Mouse (Mus musculus) hindbrain, embryonic 12.5 days (tissue): ENCODE data around the gene Snx33. TPM values are rescaled to one million over a fixed set of nuclear protein-coding genes. Genes with fewer than 3 reads are reported as not detected.

Experiments
- ATAC-seq: fragments of 200-750 bp; cut with Nextera tagmentation; 2 replicates; pipeline ENCODE4 v1.8.0; 2017; ENCODE audit warnings: moderate TSS enrichment; ENCODE audit not compliant: low FRiP score
- H3K27ac ChIP-seq: fragments of 300-500 bp; sonication (generic); 2 replicates; pipeline ENCODE4 v1.5.1; 2016; ENCODE audit warnings: mild to moderate bottlenecking
- H3K27me3 ChIP-seq: fragments of 300-500 bp; sonication (generic); 2 replicates; pipeline ENCODE4 v1.6.1; 2016; ENCODE audit warnings: mild to moderate bottlenecking
- H3K36me3 ChIP-seq: fragments of 300-500 bp; sonication (generic); 2 replicates; pipeline ENCODE4 v1.6.1; 2016; ENCODE audit warnings: mild to moderate bottlenecking
- H3K4me1 ChIP-seq: fragments of 300-500 bp; sonication (generic); 2 replicates; pipeline ENCODE4 v1.6.1; 2016
- H3K4me2 ChIP-seq: fragments of 300-500 bp; sonication (generic); replicated peaks from 2 replicates; pipeline ENCODE4 v1.6.1; 2016; ENCODE audit warnings: mild to moderate bottlenecking
- H3K4me3 ChIP-seq: fragments of 300-500 bp; sonication (generic); 2 replicates; pipeline ENCODE4 v1.5.1; 2016; ENCODE audit warnings: mild to moderate bottlenecking
- H3K9ac ChIP-seq: fragments of 300-500 bp; sonication (generic); 2 replicates; pipeline ENCODE4 v1.6.1; 2016; ENCODE audit warnings: mild to moderate bottlenecking, moderate library complexity
- H3K9me3 ChIP-seq: fragments of 300-500 bp; sonication (generic); replicated peaks from 2 replicates; pipeline ENCODE4 v1.6.1; 2016; ENCODE audit warnings: mild to moderate bottlenecking
- WGBS: fragments of 180-500 bp; shearing (Covaris S2); methylation state at CpG from one replicate; pipeline ENCODE4 v1.1.7; 2016; 5-methylcytosine and 5-hydroxymethylcytosine counted together
- polyA plus RNA-seq: library from polyadenylated mRNA; unstranded; fragments of >200 nt; fragmentation: Nextera tagmentation; extraction: Ambion mirVana; gene quantifications from 2 replicates; pipeline ENCODE4 v1.2.1, GENCODE M21; 2016

The Snx33 gene
- polyA plus RNA-seq, 1 experiment from 2014 or later: 7.3 TPM

DNA sequence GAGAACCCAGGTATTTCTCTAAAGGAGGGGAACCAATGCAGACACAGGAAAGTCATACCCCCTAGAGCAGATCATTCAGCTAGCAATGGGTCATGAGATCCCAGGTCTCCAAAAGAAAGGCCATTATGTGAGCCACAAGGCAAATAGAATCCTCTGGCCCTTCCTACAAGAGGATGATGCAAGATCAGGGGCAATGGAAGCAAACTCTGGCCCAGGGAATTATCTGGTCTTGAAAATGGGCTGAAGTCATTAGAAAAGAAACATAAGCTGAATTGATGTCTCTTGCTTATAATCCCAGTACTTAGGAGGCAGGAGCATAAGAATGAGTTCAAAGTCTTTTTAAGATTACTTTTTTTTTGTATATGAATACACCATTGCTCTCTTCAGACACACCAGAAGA, 28.1 kb downstream of the Snx33 start:
- Histone ChIP-seq H3K9me3 (no peaks in the 10 kb centered on the region), H3K4me3 (no peak overlapping the region), H3K27ac (no peak overlapping the region), H3K36me3 (no peaks in the 10 kb centered on the region), H3K4me2 (no peak overlapping the region), H3K9ac (no peak overlapping the region), H3K4me1 (peaks cover 6% of the 10 kb centered on the region), H3K27me3 (no peaks in the 10 kb centered on the region)
- no peak for ATAC-seq

DNA sequence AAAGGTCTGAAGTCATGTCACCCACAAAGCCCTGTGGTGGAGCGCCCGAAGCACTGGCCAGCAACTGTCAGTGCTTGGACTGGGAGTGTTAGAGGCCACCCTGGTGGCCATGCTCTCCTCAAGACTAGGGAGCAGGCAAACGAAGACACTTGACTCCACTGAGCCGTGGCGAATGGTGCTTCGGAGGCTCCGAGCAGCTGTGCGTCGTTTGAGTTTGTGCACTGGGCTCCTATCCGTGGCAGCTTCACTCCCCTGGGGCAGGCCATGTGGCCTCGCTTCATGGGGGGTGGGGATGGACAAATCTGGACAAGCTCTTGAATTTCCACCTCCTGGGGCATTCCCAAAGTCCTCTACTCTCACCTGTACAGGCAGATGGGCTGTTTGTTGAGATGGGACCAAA, 28.8 kb downstream of the Snx33 start:
- Histone ChIP-seq H3K4me1 (peaks cover 6% of the 10 kb centered on the region), H3K4me3 (no peak overlapping the region), H3K36me3 (no peaks in the 10 kb centered on the region), H3K9ac (no peak overlapping the region), H3K27me3 (no peaks in the 10 kb centered on the region), H3K4me2 (no peak overlapping the region), H3K27ac (no peak overlapping the region), H3K9me3 (no peaks in the 10 kb centered on the region)
- no peak for ATAC-seq
- WGBS: 70% methylated on average over 11 of the region's 11 CpGs

DNA sequence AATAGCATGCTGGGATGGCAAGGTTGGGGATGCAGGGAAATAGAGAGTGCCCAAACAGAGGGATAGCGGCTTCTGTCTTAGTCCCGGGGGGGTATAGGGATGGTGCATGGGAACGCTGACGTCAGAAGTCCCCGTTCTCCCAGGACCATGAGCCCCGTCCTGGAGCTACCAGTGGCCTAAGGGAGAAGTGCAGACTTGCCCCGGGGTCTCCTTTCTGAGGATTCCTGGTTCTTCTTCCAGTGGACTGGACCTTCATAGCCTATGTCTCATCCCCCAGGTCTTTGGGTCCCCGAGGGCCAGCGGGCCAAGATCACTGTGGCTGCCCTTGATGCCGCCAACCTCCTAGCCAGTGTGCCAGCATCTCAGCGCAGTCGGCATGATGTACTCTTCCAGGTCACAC, 31.4 kb downstream of the Snx33 start:
- Histone ChIP-seq H3K27me3 (peaks cover 10% of the 10 kb centered on the region), H3K9ac (no peak overlapping the region), H3K4me3 (no peak overlapping the region), H3K4me1 (peaks cover 17% of the 10 kb centered on the region), H3K9me3 (no peaks in the 10 kb centered on the region), H3K36me3 (no peaks in the 10 kb centered on the region), H3K27ac (no peak overlapping the region), H3K4me2 (no peak overlapping the region)
- WGBS: 91% methylated on average over 12 of the region's 12 CpGs
- no peak for ATAC-seq

DNA sequence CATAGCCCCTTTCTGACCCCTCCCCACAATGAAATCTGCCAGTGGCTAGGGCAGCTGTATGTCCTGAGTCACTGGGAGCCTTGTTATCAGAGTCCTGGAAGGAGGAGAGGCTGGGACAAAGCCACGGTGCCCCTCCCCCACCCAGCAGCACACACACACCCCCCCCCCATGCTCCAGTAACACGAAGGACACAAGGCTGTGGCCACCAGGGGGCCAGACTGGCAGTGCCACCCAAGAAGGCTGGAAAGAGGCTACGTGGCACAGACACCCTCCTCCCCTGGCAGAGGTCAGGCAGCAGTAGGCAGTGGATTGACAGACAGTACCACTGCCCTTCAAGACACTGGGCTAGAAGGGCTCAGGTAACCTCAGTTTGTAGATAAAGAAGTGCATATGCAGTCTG, 34.2 kb downstream of the Snx33 start:
- H3K27me3 ChIP-seq: peaks cover 10% of the 10 kb centered on the region
- ATAC-seq: no peak
- H3K36me3 ChIP-seq: no peaks in the 10 kb centered on the region
- no peak overlapping the region for H3K27ac ChIP-seq
- H3K4me3 ChIP-seq: no peak overlapping the region
- H3K4me1 ChIP-seq: peaks cover 19% of the 10 kb centered on the region
- no peak overlapping the region for H3K4me2 ChIP-seq
- no peaks in the 10 kb centered on the region for H3K9me3 ChIP-seq
- WGBS: 14% methylated on average over 3 of the region's 3 CpGs
- 0 out of 2 replicates have a peak overlapping the region, but pooled peaks have one; percentile 13 for H3K9ac ChIP-seq

DNA sequence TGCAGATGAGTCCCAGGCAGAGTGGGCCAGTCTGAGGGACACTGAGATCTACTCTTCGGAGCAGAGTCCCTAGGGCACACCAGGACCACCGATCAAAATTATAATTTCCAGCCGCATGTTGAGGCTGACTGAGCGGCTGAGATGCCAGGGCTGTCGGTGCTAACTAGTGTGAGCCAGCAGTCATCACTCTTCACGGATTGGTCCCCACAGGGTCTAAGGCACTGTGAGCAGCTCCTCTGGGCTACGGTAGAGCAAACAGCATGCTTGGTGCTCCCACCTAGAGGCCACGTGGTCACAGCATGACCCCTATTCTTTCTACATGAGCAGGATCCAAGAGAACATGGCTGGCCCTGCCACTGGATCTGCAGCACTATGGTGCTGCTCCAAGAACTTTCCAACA, 34.9 kb downstream of the Snx33 start:
- WGBS: 48% methylated on average over 8 of the region's 8 CpGs

DNA sequence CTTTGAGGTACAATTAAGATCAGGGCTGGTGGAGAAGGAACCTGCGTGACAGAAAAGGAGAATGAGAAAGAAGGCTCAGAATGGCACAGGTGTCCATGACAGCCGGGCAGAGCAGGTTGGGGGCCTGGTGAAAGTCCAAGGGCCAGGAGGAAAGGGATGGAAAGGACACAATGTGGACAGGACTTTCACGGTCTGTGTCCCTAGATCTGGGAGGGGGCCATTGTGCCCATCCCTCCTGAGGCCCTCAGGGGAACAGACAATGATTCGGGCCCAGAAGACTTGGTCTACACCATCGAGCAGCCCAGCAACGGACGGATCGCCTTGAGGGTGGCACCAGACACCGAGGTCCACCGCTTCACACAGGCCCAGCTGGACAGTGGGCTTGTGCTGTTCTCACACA, 36.1 kb downstream of the Snx33 start:
- Histone ChIP-seq H3K4me2 (no peak overlapping the region), H3K4me3 (no peak overlapping the region), H3K27me3 (peaks cover 12% of the 10 kb centered on the region), H3K36me3 (no peaks in the 10 kb centered on the region), H3K27ac (no peak overlapping the region), H3K9ac (peak overlapping the region; percentile 24; the same call in 1 of the 2 replicates), H3K4me1 (peaks cover 19% of the 10 kb centered on the region), H3K9me3 (no peaks in the 10 kb centered on the region)
- ATAC-seq: no peak
- 87% methylated on average over 10 of the region's 10 CpGs for WGBS

More for the DNA sequence above, 34.9 kb downstream of the Snx33 start:
- Histone ChIP-seq H3K36me3 (no peaks in the 10 kb centered on the region), H3K9ac (0 out of 2 replicates have a peak overlapping the region, but pooled peaks have one; percentile 0), H3K4me3 (no peak overlapping the region), H3K4me1 (peaks cover 19% of the 10 kb centered on the region), H3K4me2 (no peak overlapping the region), H3K9me3 (no peaks in the 10 kb centered on the region), H3K27me3 (peaks cover 10% of the 10 kb centered on the region), H3K27ac (no peak overlapping the region)
- ATAC-seq: no peak

DNA sequence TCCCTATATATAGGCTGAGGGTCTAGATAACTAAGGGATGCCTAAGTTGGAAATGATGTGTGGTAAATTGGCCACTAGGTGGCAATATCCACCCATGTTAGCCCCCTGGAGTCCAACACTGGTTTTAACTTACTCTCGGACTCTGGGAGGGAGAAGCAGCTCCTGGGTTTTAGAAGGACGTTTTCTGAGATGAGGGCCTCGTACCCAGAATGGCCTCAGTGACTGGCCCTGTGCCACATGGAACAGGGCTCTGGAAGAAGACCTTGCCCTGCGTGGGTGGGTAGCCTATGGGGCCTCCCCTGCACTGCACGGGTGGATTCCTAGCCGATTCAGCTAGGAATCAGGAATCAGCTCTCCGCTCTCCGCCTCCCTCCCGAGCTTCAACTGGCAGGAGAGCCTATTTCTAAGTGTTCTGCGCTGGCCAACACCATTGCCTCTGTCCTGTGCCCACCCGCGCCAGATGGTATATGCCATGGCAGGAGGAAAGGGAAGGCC, 36.6 kb downstream of the Snx33 start:
- Histone ChIP-seq H3K27me3 (peaks cover 12% of the 10 kb centered on the region), H3K36me3 (no peaks in the 10 kb centered on the region), H3K9ac (peak overlapping the region; percentile 24; the same call in 1 of the 2 replicates), H3K4me2 (peak overlapping the region; percentile 38), H3K4me3 (no peak overlapping the region), H3K9me3 (no peaks in the 10 kb centered on the region), H3K4me1 (peaks cover 19% of the 10 kb centered on the region), H3K27ac (no peak overlapping the region)
- WGBS: 31% methylated on average over 12 of the region's 12 CpGs
- ATAC-seq: peak; percentile 64

DNA sequence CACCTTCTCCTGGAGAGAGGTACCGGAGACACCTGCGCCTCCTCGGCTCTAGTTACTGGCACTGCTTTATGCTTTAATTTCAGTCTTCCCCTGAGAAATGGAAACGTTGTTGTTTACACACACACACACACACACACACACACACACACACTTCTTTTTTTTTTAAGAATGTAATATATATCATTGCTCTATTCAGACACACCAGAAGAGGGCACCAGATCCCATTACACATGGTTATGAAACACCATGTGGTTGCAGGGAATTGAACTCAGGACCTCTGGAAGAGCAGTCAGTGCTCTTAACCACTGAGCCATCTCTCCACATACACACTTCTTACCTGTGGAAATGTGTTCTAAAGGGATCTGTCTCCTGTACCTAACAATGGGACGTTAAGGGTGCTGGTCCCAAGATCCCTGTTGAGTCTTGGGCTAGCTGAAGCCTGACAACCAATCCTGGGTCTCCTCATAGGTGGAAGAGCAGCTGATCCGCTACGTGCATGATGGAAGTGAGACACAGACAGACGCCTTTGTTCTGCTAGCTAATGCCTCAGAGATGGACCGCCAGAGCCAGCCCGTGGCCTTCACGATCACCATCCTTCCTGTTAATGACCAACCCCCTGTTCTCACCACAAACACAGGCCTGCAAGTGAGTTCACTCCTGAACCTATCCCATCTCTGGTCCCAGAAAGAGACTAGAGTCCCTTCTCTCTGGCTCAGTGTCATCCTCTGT, 37.5 kb downstream of the Snx33 start:
- peaks cover 19% of the 10 kb centered on the region for H3K4me1 ChIP-seq
- H3K9ac ChIP-seq: no peak overlapping the region
- no peaks in the 10 kb centered on the region for H3K9me3 ChIP-seq
- no peaks in the 10 kb centered on the region for H3K36me3 ChIP-seq
- no peak for ATAC-seq
- H3K27ac ChIP-seq: no peak overlapping the region
- no peak overlapping the region for H3K4me3 ChIP-seq
- H3K4me2 ChIP-seq: no peak overlapping the region
- WGBS: 70% methylated on average over 11 of the region's 11 CpGs
- peaks cover 12% of the 10 kb centered on the region for H3K27me3 ChIP-seq

DNA sequence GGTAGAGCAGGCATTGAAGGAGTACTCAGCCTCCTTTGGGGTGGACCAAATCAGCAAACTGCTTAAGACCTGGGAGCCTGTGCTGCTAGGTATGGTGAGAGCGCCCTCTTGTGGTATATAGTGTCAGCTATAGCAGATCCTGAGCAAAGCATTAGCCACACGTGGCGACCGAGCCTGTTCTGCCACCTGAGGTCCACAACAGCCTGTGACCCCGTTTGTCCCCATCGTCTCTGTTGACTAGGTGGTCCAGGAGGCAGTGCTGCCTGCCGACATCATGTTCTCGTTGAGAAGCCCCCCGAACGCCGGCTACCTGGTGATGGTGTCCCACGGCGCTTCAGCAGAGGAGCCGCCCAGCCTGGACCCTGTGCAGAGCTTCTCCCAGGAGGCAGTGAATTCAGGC, 38.4 kb downstream of the Snx33 start:
- Histone ChIP-seq H3K27ac (no peak overlapping the region), H3K27me3 (peaks cover 12% of the 10 kb centered on the region), H3K4me3 (no peak overlapping the region; the same call in 1 of the 2 replicates), H3K4me2 (peak overlapping the region; percentile 46), H3K9me3 (no peaks in the 10 kb centered on the region), H3K36me3 (no peaks in the 10 kb centered on the region), H3K9ac (peak overlapping the region; percentile 29; the same call in 1 of the 2 replicates), H3K4me1 (peaks cover 19% of the 10 kb centered on the region)
- WGBS: 6% methylated on average over 14 of the region's 14 CpGs
- peak; percentile 62 for ATAC-seq

DNA sequence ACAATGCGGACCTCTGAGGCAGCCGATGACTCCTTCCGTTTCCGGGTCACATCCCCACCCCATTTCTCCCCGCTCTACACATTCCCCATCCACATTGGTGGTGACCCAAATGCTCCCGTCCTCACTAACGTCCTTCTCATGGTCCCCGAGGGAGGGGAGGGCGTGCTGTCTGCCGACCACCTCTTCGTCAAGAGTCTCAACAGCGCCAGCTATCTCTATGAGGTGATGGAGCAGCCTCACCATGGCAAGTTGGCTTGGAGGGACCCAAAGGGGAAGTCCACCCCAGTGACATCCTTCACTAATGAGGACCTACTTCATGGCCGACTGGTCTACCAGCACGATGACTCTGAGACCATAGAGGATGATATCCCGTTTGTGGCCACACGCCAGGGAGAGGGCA, 40.6 kb downstream of the Snx33 start:
- Histone ChIP-seq H3K9ac (no peak overlapping the region), H3K36me3 (no peaks in the 10 kb centered on the region), H3K4me3 (no peak overlapping the region), H3K9me3 (no peaks in the 10 kb centered on the region), H3K27me3 (peaks cover 9% of the 10 kb centered on the region), H3K27ac (no peak overlapping the region), H3K4me1 (peaks cover 12% of the 10 kb centered on the region; the same call in 1 of the 2 replicates), H3K4me2 (no peak overlapping the region)
- no peak for ATAC-seq
- 92% methylated on average over 16 of the region's 16 CpGs for WGBS

DNA sequence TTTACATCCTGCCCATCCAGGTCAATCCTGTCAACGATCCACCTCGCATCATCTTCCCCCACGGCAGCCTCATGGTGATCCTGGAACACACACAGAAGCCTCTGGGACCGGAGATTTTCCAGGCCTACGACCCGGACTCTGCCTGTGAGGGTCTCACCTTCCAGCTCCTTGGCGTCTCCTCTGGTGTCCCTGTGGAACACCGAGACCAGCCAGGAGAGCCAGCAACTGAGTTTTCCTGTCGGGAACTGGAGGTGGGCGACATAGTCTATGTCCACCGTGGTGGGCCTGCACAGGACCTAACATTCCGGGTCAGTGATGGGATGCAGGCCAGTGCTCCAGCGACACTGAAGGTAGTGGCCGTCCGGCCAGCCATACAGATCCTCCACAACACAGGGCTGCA, 41.6 kb downstream of the Snx33 start:
- no peak overlapping the region for H3K27ac ChIP-seq
- peaks cover 18% of the 10 kb centered on the region; the same call in 1 of the 2 replicates for H3K4me1 ChIP-seq
- H3K36me3 ChIP-seq: no peaks in the 10 kb centered on the region
- no peak overlapping the region for H3K4me2 ChIP-seq
- no peak for ATAC-seq
- H3K9ac ChIP-seq: no peak overlapping the region
- H3K4me3 ChIP-seq: no peak overlapping the region
- 87% methylated on average over 15 of the region's 15 CpGs for WGBS
- no peaks in the 10 kb centered on the region for H3K9me3 ChIP-seq
- peaks cover 3% of the 10 kb centered on the region; the same call in 1 of the 2 replicates for H3K27me3 ChIP-seq

DNA sequence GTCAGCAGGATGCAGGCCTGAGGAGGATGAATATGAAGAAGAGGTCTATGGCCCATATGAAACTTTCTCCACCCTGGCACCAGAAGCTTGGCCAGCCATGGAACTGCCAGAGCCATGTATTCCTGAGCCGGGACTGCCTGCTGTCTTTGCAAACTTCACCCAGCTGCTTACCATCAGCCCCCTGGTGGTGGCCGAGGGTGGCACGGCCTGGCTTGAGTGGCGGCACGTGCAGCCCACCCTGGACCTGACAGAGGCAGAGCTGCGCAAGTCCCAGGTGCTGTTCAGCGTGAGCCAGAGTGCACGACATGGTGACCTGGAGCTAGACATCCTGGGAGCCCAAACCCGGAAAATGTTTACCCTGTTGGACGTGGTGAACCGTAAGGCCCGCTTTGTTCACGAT, 42.1 kb downstream of the Snx33 start:
- H3K27ac ChIP-seq: no peak overlapping the region
- ATAC-seq: no peak
- peaks cover 3% of the 10 kb centered on the region; the same call in 1 of the 2 replicates for H3K27me3 ChIP-seq
- H3K4me3 ChIP-seq: no peak overlapping the region
- no peaks in the 10 kb centered on the region for H3K36me3 ChIP-seq
- H3K4me2 ChIP-seq: no peak overlapping the region
- no peak overlapping the region for H3K9ac ChIP-seq
- peaks cover 18% of the 10 kb centered on the region; the same call in 1 of the 2 replicates for H3K4me1 ChIP-seq
- 59% methylated on average over 13 of the region's 13 CpGs for WGBS
- H3K9me3 ChIP-seq: no peaks in the 10 kb centered on the region

DNA sequence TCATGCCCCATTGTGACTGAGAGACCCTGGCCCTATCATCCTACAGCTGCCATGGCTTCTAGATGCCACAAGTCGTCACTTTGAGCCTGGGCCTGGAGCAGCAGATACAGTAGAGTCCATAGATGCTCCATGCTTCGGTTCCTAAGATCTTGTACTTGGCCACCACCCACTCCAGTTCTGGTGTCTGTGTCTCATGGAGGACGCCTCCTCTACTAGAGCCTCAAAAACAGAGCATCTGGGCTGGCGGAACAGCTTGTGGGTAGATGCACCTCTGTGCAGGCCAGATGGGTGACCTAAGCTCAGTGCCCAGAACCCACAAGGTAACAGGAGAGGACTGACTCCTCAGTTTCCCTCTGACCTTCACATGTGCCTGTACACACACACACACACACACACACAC, 43.8 kb downstream of the Snx33 start:
- ATAC-seq: no peak
- H3K4me1 ChIP-seq: peaks cover 16% of the 10 kb centered on the region
- H3K36me3 ChIP-seq: no peaks in the 10 kb centered on the region
- no peak overlapping the region for H3K27ac ChIP-seq
- WGBS: 85% methylated on average over 4 of the region's 4 CpGs
- H3K27me3 ChIP-seq: peaks cover 3% of the 10 kb centered on the region; the same call in 1 of the 2 replicates
- no peak overlapping the region for H3K9ac ChIP-seq
- H3K9me3 ChIP-seq: no peaks in the 10 kb centered on the region
- H3K4me3 ChIP-seq: no peak overlapping the region
- no peak overlapping the region for H3K4me2 ChIP-seq
